Mouse (Mus musculus): ENCODE results near the gene Sparcl1.

The Sparcl1 gene

GRCm38 (mm10) chr5:104110171-104110920 lies 3.2 kb downstream of the Sparcl1 start:
- 11% methylated on average over 9 of the region's 9 CpGs for WGBS

GRCm38 (mm10) chr5:104109516-104109915 lies 4.0 kb downstream of the Sparcl1 start:
- 20% methylated on average over 3 of the region's 3 CpGs for WGBS

GRCm38 (mm10) chr5:104108879-104109369 lies 4.6 kb downstream of the Sparcl1 start:
- 4% methylated on average over 18 of the region's 18 CpGs for WGBS

- 34% methylated on average over 11 of the region's 11 CpGs for WGBS
Measured at GRCm38 (mm10) chr5:104108127-104108875, 5.2 kb downstream of the Sparcl1 start.

GRCm38 (mm10) chr5:104104111-104104510 lies 9.4 kb downstream of the Sparcl1 start:
- WGBS = 56% methylated on average over 2 of the region's 2 CpGs

- WGBS = 73% methylated on average over 4 of the region's 4 CpGs
Measured at GRCm38 (mm10) chr5:104103171-104103570, 10.4 kb downstream of the Sparcl1 start.

- WGBS = 45% methylated on average over 10 of the region's 10 CpGs
Measured at GRCm38 (mm10) chr5:104101678-104102531, 11.6 kb downstream of the Sparcl1 start.

- 47% methylated on average over 16 of the region's 16 CpGs for WGBS
Measured at GRCm38 (mm10) chr5:104096078-104096938, 17.2 kb downstream of the Sparcl1 start.

GRCm38 (mm10) chr5:104095416-104096077 lies 18.0 kb downstream of the Sparcl1 start:
- WGBS = 61% methylated on average over 11 of the region's 11 CpGs

- WGBS = 65% methylated on average over 2 of the region's 2 CpGs
Measured at GRCm38 (mm10) chr5:104089751-104090150, 23.8 kb downstream of the Sparcl1 start.

- whole genome bisulfite sequencing = 57% methylated on average over 9 of the region's 9 CpGs
Measured at GRCm38 (mm10) chr5:104085366-104085765, 28.2 kb downstream of the Sparcl1 start.

GRCm38 (mm10) chr5:104080736-104081135 lies 32.8 kb downstream of the Sparcl1 start:
- WGBS = 86% methylated on average over 6 of the region's 6 CpGs

- 91% methylated on average over 7 of the region's 7 CpGs for WGBS
Measured at GRCm38 (mm10) chr5:104077508-104077907, 36.0 kb downstream of the Sparcl1 start, which contains the start of gene Gm17660. TSS of gene Gm17660 (minus strand) at chr5:104077608.

- 39% methylated on average over 10 of the region's 10 CpGs for WGBS
Measured at GRCm38 (mm10) chr5:104076361-104076760, 37.2 kb downstream of the Sparcl1 start.

- 29% methylated on average over 12 of the region's 12 CpGs for WGBS
Measured at GRCm38 (mm10) chr5:104074388-104074787, 39.1 kb downstream of the Sparcl1 start.

- 82% methylated on average over 5 of the region's 5 CpGs for WGBS
Measured at GRCm38 (mm10) chr5:104073602-104074001, 39.9 kb downstream of the Sparcl1 start.

GRCm38 (mm10) chr5:104072272-104072886 lies 41.2 kb downstream of the Sparcl1 start:
- WGBS = 41% methylated on average over 7 of the region's 8 CpGs

GRCm38 (mm10) chr5:104071048-104071447 lies 42.5 kb downstream of the Sparcl1 start:
- 50% methylated on average over 4 of the region's 4 CpGs for WGBS

- WGBS = 73% methylated on average over 7 of the region's 7 CpGs
Measured at GRCm38 (mm10) chr5:104068751-104069150, 44.8 kb downstream of the Sparcl1 start.
